Mouse (Mus musculus) cerebellum, adult (tissue): Measurements from ENCODE around the gene Cyp2d22.

Experiments used
- ATAC-seq: cut with Nextera tagmentation; 2 replicates; pipeline ENCODE4 v1.9.2; 2017; ENCODE audit warnings: mild to moderate bottlenecking, moderate library complexity, mixed read lengths; ENCODE audit not compliant: insufficient number of reproducible peaks, low FRiP score, low TSS enrichment

The Cyp2d22 gene

GRCm38 (mm10) chr15:82347852-82348251, 32.2 kb downstream of the Cyp2d22 start:
- no peak for ATAC-seq

DNA sequence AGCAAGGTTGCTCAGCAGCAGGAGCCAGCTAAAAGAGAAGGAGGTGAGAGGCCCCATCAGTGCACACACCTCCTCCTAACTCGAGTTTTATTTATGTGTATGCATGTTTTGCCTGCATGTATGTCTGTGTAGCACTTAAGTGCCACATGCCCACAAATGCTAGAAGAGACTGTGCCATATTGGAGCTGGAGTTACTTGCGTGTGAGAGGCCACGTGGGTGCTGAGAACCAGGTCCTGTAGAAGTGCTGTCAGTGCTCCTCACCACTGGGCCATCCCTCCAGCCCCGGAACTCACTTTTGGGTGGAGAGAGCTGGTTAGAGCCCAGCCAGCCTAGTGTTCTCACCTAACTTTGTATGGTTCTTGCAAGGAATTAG, 32.8 kb downstream of the Cyp2d22 start:
- no peak for ATAC-seq

DNA sequence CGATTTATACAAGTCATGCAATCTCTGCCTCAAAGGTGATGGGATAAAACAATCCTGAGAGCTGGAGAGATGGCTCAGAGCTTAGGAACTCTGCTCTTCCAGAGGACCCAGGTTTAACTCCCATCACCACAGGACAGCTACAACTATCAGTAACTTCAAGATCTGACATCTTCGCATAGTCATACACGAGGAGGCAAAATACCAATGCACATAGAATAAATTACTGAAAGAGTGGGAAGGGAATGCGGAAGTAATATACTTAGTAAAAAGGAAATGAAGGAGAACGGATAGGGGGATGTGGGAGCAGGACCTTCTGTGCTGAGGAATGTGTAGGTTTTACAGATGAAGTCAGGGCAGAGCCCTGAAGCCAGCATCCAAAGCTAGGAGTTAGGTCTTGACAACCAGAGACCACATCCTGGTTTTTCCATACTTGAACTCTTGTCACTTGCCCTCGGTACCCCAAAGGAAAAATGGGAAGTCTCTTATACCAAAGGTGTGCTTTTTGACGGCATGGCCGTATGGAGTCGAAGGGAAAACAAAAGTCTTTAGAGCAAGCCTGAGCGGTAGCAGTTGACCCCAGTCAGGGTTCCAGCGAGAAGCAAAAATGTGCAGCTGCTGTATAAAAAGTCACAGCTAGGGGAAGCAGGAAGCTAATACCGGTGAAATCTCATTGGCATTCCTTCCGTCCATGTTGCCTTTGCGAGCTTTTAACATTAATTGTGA, 33.3 kb downstream of the Cyp2d22 start:
- no peak for ATAC-seq

GRCm38 (mm10) chr15:82345820-82346470, 34.1 kb downstream of the Cyp2d22 start:
- ATAC-seq, result peak; percentile 95

GRCm38 (mm10) chr15:82344971-82345370, 35.1 kb downstream of the Cyp2d22 start:
- no peak for ATAC-seq

- ATAC-seq, result no peak
Observed at GRCm38 (mm10) chr15:82343368-82344287, 36.4 kb downstream of the Cyp2d22 start.

- ATAC-seq, result no peak
Observed at GRCm38 (mm10) chr15:82342543-82342935, 37.5 kb downstream of the Cyp2d22 start.

GRCm38 (mm10) chr15:82341675-82342542, 38.2 kb downstream of the Cyp2d22 start:
- ATAC-seq, result no peak

GRCm38 (mm10) chr15:82341036-82341501, 39.0 kb downstream of the Cyp2d22 start:
- ATAC-seq, result no peak

DNA sequence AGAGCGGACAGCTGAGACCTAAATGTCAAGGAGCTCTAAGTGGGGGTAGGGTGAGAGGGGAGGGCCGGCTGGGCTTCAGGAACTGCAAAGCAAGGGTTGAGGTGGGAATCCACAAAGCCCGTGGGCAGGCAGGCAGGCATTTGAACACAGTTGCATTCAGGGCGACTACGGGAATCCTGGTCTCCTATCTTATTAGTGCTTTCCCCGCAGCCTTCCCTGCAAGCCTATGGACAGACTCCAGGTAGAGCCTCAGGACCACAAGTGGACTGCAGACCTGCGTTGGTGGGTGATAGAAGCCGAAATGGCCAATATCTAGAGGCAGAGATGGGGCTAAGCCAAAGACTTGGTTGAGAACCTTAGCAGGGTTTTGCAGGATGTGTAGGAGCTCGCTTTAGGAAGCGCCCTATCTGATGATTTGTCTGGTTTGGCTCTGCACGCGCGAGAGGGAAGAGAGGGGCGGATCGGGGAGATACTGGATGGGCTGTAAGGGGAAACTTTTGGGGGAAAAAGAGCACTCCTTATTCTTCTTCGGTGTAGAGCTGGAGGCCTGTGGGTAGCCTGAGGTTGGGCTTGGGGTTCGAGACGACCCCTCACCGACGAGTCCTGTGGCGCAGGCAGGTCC, 39.5 kb downstream of the Cyp2d22 start:
- no peak for ATAC-seq

DNA sequence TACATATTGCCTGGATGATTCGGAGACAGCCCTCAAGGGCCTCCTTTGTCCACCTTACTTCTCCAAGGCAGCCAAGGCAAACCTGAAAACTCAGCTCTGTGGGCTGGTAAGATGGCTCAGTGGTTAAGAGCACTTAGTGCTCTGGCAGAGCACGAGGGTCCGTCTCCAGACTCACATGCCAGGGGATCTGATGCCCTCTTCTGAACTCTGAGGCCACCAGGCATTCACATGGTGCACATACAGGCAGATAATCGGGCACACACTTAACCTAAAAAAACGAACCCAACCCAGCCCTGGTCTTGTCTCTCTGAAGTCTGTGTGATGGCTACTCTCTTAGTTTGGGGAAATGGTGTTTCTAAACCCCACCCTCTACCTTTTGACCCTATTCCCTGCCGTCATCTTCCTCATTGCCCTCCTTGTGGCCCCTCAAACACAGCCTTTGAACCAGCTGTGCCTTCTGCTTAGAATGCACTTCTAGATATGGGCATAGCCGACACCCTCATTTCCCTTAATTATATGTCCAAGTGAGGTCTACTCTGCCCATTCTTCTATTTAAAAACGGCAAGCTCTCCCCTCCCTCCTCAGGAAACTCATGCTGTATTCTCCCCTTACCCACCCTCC, 40.3 kb downstream of the Cyp2d22 start:
- ATAC-seq, result no peak

GRCm38 (mm10) chr15:82339150-82339549, 40.9 kb downstream of the Cyp2d22 start:
- no peak for ATAC-seq

GRCm38 (mm10) chr15:82338593-82339112, 41.4 kb downstream of the Cyp2d22 start, which contains the start of the genes Naga, Pheta2 and Smdt1:
Gene Naga (minus strand): TSS chr15:82338925.
Gene Pheta2 (plus strand): TSS chr15:82338942.
Gene Smdt1 (plus strand): TSS chr15:82338959.
- peak; percentile 89 for ATAC-seq

- no peak for ATAC-seq
Observed at GRCm38 (mm10) chr15:82337875-82338274, 42.2 kb downstream of the Cyp2d22 start.

- no peak for ATAC-seq
Observed at GRCm38 (mm10) chr15:82336629-82337028, 43.4 kb downstream of the Cyp2d22 start.

GRCm38 (mm10) chr15:82335194-82335593, 44.9 kb downstream of the Cyp2d22 start:
- ATAC-seq, result no peak

- ATAC-seq, result no peak
Observed at GRCm38 (mm10) chr15:82325382-82325781, 54.7 kb downstream of the Cyp2d22 start.

DNA sequence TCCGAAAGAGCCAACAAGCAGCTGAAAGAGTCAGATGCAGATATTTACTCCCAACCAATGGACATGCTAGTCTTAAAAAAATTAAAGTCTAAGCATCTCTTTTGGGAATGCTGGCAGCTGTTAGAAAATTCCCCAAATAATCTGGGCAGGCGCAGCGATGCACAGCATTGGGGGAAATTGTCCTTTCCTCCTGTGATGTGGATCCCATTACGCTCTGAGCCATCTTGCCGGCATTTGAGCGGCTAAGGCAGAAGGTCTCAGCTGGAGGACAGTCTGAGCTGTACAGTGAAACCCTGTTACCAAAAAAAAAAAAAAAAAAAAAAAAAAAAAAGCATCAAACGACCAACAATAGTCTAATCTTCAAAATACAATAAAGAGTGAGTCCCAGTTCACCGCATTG, 57.9 kb downstream of the Cyp2d22 start:
- ATAC-seq, result no peak
